Mouse (Mus musculus): ENCODE results near the gene Igf1.

Igf1 gene

GRCm38 (mm10) chr10:87872854-87873253 lies 14.8 kb downstream of the Igf1 start:
- Histone ChIP-seq H3K4me1 (replicated peaks; ENCODE audit: low read depth, low read length) (no peaks in the 10 kb centered on the region), H3K27me3 (ENCODE audit: insufficient read depth, low read length) (no peaks in the 10 kb centered on the region), H3K4me3 (replicated peaks; ENCODE audit: low read length) (no peak overlapping the region), H3K9me3 (ENCODE audit: low read length) (peaks cover 13% of the 10 kb centered on the region), H3K36me3 (ENCODE audit: insufficient read depth, low read length) (no peaks in the 10 kb centered on the region)
- no peak for TF ChIP-seq CTCF (conservative IDR thresholded peaks at IDR 0.05; ENCODE audit: low read length)
- no peak for TF ChIP-seq NANOG (IDR thresholded peaks at IDR 0.05; ENCODE audit: borderline replicate concordance, low read length)
- TF ChIP-seq POU5F1 (IDR thresholded peaks at IDR 0.05; ENCODE audit: borderline replicate concordance, low read length) = no peak

GRCm38 (mm10) chr10:87873516-87873915 lies 15.5 kb downstream of the Igf1 start:
- Histone ChIP-seq H3K4me3 (replicated peaks; ENCODE audit: low read length) (no peak overlapping the region), H3K4me1 (replicated peaks; ENCODE audit: low read depth, low read length) (no peaks in the 10 kb centered on the region), H3K27me3 (ENCODE audit: insufficient read depth, low read length) (no peaks in the 10 kb centered on the region), H3K9me3 (ENCODE audit: low read length) (peaks cover 13% of the 10 kb centered on the region), H3K36me3 (ENCODE audit: insufficient read depth, low read length) (no peaks in the 10 kb centered on the region)
- TF ChIP-seq CTCF (conservative IDR thresholded peaks at IDR 0.05; ENCODE audit: low read length) = no peak
- no peak for TF ChIP-seq NANOG (IDR thresholded peaks at IDR 0.05; ENCODE audit: borderline replicate concordance, low read length)
- no peak for TF ChIP-seq POU5F1 (IDR thresholded peaks at IDR 0.05; ENCODE audit: borderline replicate concordance, low read length)

GRCm38 (mm10) chr10:87880071-87880785 lies 22.2 kb downstream of the Igf1 start:
- Histone ChIP-seq H3K27me3 (ENCODE audit: insufficient read depth, low read length) (no peaks in the 10 kb centered on the region), H3K36me3 (ENCODE audit: insufficient read depth, low read length) (no peaks in the 10 kb centered on the region), H3K4me1 (replicated peaks; ENCODE audit: low read depth, low read length) (no peaks in the 10 kb centered on the region), H3K9me3 (ENCODE audit: low read length) (no peaks in the 10 kb centered on the region), H3K4me3 (replicated peaks; ENCODE audit: low read length) (no peak overlapping the region)
- TF ChIP-seq NANOG (IDR thresholded peaks at IDR 0.05; ENCODE audit: borderline replicate concordance, low read length) = no peak
- TF ChIP-seq POU5F1 (IDR thresholded peaks at IDR 0.05; ENCODE audit: borderline replicate concordance, low read length) = no peak
- TF ChIP-seq CTCF (conservative IDR thresholded peaks at IDR 0.05; ENCODE audit: low read length) = no peak

- Histone ChIP-seq H3K27me3 (ENCODE audit: insufficient read depth, low read length) (no peaks in the 10 kb centered on the region), H3K9me3 (ENCODE audit: low read length) (no peaks in the 10 kb centered on the region), H3K4me3 (replicated peaks; ENCODE audit: low read length) (no peak overlapping the region), H3K36me3 (ENCODE audit: insufficient read depth, low read length) (no peaks in the 10 kb centered on the region), H3K4me1 (replicated peaks; ENCODE audit: low read depth, low read length) (no peaks in the 10 kb centered on the region)
- TF ChIP-seq CTCF (conservative IDR thresholded peaks at IDR 0.05; ENCODE audit: low read length) (no peak), POU5F1 (IDR thresholded peaks at IDR 0.05; ENCODE audit: borderline replicate concordance, low read length) (no peak), NANOG (IDR thresholded peaks at IDR 0.05; ENCODE audit: borderline replicate concordance, low read length) (no peak)
Measured at GRCm38 (mm10) chr10:87885326-87886040, 27.4 kb downstream of the Igf1 start.

GRCm38 (mm10) chr10:87889850-87890249 lies 31.8 kb downstream of the Igf1 start:
- Histone ChIP-seq H3K4me1 (replicated peaks; ENCODE audit: low read depth, low read length) (no peaks in the 10 kb centered on the region), H3K27me3 (ENCODE audit: insufficient read depth, low read length) (no peaks in the 10 kb centered on the region), H3K4me3 (replicated peaks; ENCODE audit: low read length) (no peak overlapping the region), H3K36me3 (ENCODE audit: insufficient read depth, low read length) (no peaks in the 10 kb centered on the region), H3K9me3 (ENCODE audit: low read length) (peaks cover 8% of the 10 kb centered on the region)
- no peak for TF ChIP-seq NANOG (IDR thresholded peaks at IDR 0.05; ENCODE audit: borderline replicate concordance, low read length)
- no peak for TF ChIP-seq CTCF (conservative IDR thresholded peaks at IDR 0.05; ENCODE audit: low read length)
- TF ChIP-seq POU5F1 (IDR thresholded peaks at IDR 0.05; ENCODE audit: borderline replicate concordance, low read length) = no peak

GRCm38 (mm10) chr10:87892256-87892655 lies 34.2 kb downstream of the Igf1 start:
- TF ChIP-seq CTCF (conservative IDR thresholded peaks at IDR 0.05; ENCODE audit: low read length) (no peak), POU5F1 (IDR thresholded peaks at IDR 0.05; ENCODE audit: borderline replicate concordance, low read length) (no peak), NANOG (IDR thresholded peaks at IDR 0.05; ENCODE audit: borderline replicate concordance, low read length) (no peak)
- Histone ChIP-seq H3K4me1 (replicated peaks; ENCODE audit: low read depth, low read length) (no peaks in the 10 kb centered on the region), H3K9me3 (ENCODE audit: low read length) (peaks cover 8% of the 10 kb centered on the region), H3K4me3 (replicated peaks; ENCODE audit: low read length) (no peak overlapping the region), H3K36me3 (ENCODE audit: insufficient read depth, low read length) (no peaks in the 10 kb centered on the region), H3K27me3 (ENCODE audit: insufficient read depth, low read length) (no peaks in the 10 kb centered on the region)

GRCm38 (mm10) chr10:87893272-87893671 lies 35.2 kb downstream of the Igf1 start:
- TF ChIP-seq NANOG (IDR thresholded peaks at IDR 0.05; ENCODE audit: borderline replicate concordance, low read length) = no peak
- no peak for TF ChIP-seq CTCF (conservative IDR thresholded peaks at IDR 0.05; ENCODE audit: low read length)
- TF ChIP-seq POU5F1 (IDR thresholded peaks at IDR 0.05; ENCODE audit: borderline replicate concordance, low read length) = no peak
- H3K27me3 ChIP-seq (ENCODE audit: insufficient read depth, low read length) = no peaks in the 10 kb centered on the region
- no peak overlapping the region for H3K4me3 ChIP-seq (replicated peaks; ENCODE audit: low read length)
- no peaks in the 10 kb centered on the region for H3K4me1 ChIP-seq (replicated peaks; ENCODE audit: low read depth, low read length)
- peaks cover 8% of the 10 kb centered on the region for H3K9me3 ChIP-seq (ENCODE audit: low read length)
- no peaks in the 10 kb centered on the region for H3K36me3 ChIP-seq (ENCODE audit: insufficient read depth, low read length)

- Histone ChIP-seq H3K9me3 (ENCODE audit: low read length) (peaks cover 8% of the 10 kb centered on the region), H3K4me3 (replicated peaks; ENCODE audit: low read length) (no peak overlapping the region), H3K36me3 (ENCODE audit: insufficient read depth, low read length) (no peaks in the 10 kb centered on the region), H3K27me3 (ENCODE audit: insufficient read depth, low read length) (no peaks in the 10 kb centered on the region), H3K4me1 (replicated peaks; ENCODE audit: low read depth, low read length) (no peaks in the 10 kb centered on the region)
- TF ChIP-seq POU5F1 (IDR thresholded peaks at IDR 0.05; ENCODE audit: borderline replicate concordance, low read length) (no peak), CTCF (conservative IDR thresholded peaks at IDR 0.05; ENCODE audit: low read length) (no peak), NANOG (IDR thresholded peaks at IDR 0.05; ENCODE audit: borderline replicate concordance, low read length) (no peak)
Measured at GRCm38 (mm10) chr10:87894461-87895120, 36.5 kb downstream of the Igf1 start.

All from E14TG2a.4 (cell line).